In genomic region chr2:60840922-60841321, GRCm38 (mm10) we compare ENCODE assay signal across 26 mouse cellular contexts.
DNase-seq lines count a peak whose midpoint lies in the region; ATAC-seq lines count a peak whose summit lies in the region.
"Had no signal": no experiment of that assay in that cellular context is flagged by ENCODE, and none has a peak within 500 bp of the region (broad histone marks: within the 10 kb centered on the region; RNA-seq: fewer than 3 reads in every experiment).

No protein-coding gene starts in this region.

- 60% methylated on average over 4 of the region's 4 CpGs for WGBS in heart, embryonic 11.5 days (ENCODE audit: insufficient replicate concordance)
- 82% methylated on average over 4 of the region's 4 CpGs for whole genome bisulfite sequencing in hindbrain, embryonic 16.5 days

- H3K4me1 ChIP-seq in heart, embryonic 11.5 days (ENCODE audit: control insufficient read depth, insufficient read depth, low read length) = peaks cover 50% of the 10 kb centered on the region
- H3K4me1 ChIP-seq in hindbrain, embryonic 16.5 days (ENCODE audit: control insufficient read depth, insufficient read depth, low read depth, low read length) = peaks cover 11% of the 10 kb centered on the region

- no peaks in the 10 kb centered on the region for H3K9me3 ChIP-seq in heart, embryonic 11.5 days (replicated peaks; ENCODE audit: control insufficient read depth, low read length)
- H3K9me3 ChIP-seq in hindbrain, embryonic 16.5 days (ENCODE audit: control insufficient read depth, low read length) = no peaks in the 10 kb centered on the region
- H3K9me3 ChIP-seq: embryonic facial prominence, embryonic 13.5 days; forebrain, embryonic 12.5 days; limb, embryonic 10.5 days; liver, embryonic 15.5 days; midbrain, embryonic 10.5 days; neural tube, embryonic 15.5 days had no signal

- DNase-seq in adrenal gland, postnatal 36 days = peak; percentile 15 to 41
- DNase-seq in adrenal gland, adult 18-20 months (ENCODE audit: low spot score in 2 of 2) = no peak
- DNase-seq in heart, adult 11 months = no peak
- DNase-seq in gastrocnemius, adult 18-20 months (ENCODE audit: low spot score) = peak; percentile 70
- DNase-seq in gastrocnemius, postnatal 25 days = peak; percentile 54
- DNase-seq in left cerebral cortex, postnatal 10 days (ENCODE audit: extremely low spot score in 1 of 2, low spot score in 2 of 2) = no peak
- DNase-seq: adrenal gland, postnatal 25 days; cerebellum, adult 11 months; cerebellum, adult 9-11 months; embryo, embryonic 11 days; liver; right cerebral cortex, adult 18-20 months; thymus, adult 18-20 months; thymus, postnatal 4 days had no signal

- no peak overlapping the region for H3K9ac ChIP-seq in heart, embryonic 11.5 days (ENCODE audit: low read depth, low read length)
- no peak overlapping the region for H3K9ac ChIP-seq in hindbrain, embryonic 16.5 days (ENCODE audit: low read depth, low read length)
- H3K9ac ChIP-seq: embryonic facial prominence, embryonic 13.5 days; forebrain, embryonic 12.5 days; hindbrain, embryonic 14.5 days; liver, embryonic 15.5 days; neural tube, embryonic 15.5 days had no signal

- no peaks in the 10 kb centered on the region for H3K27me3 ChIP-seq in heart, embryonic 11.5 days (ENCODE audit: control insufficient read depth, insufficient read depth, low read length)
- H3K27me3 ChIP-seq in hindbrain, embryonic 16.5 days (replicated peaks; ENCODE audit: control insufficient read depth, insufficient read depth, low read length) = no peaks in the 10 kb centered on the region
- H3K27me3 ChIP-seq: embryonic facial prominence, embryonic 13.5 days; liver, embryonic 15.5 days; neural tube, embryonic 15.5 days had no signal

- H3K36me3 ChIP-seq in heart, embryonic 11.5 days (ENCODE audit: control insufficient read depth, insufficient read depth, low read length) = no peaks in the 10 kb centered on the region
- H3K36me3 ChIP-seq in hindbrain, embryonic 16.5 days (ENCODE audit: control insufficient read depth, insufficient read depth, low read length) = no peaks in the 10 kb centered on the region
- H3K36me3 ChIP-seq: forebrain, embryonic 12.5 days; midbrain, embryonic 10.5 days; neural tube, embryonic 15.5 days had no signal

- ATAC-seq in heart, embryonic 11.5 days (replicated peaks; ENCODE audit: insufficient number of reproducible peaks, low FRiP score, low TSS enrichment) = no peak
- no peak for ATAC-seq in hindbrain, embryonic 16.5 days

- no peak overlapping the region for H3K4me2 ChIP-seq in heart, embryonic 11.5 days
- H3K4me2 ChIP-seq in hindbrain, embryonic 16.5 days (ENCODE audit: low read length) = no peak overlapping the region
- H3K4me2 ChIP-seq: embryonic facial prominence, embryonic 13.5 days; forebrain, embryonic 12.5 days; hindbrain, embryonic 14.5 days; liver, embryonic 15.5 days; neural tube, embryonic 15.5 days had no signal

- 0 out of 2 replicates have a peak overlapping the region, but pooled peaks have one; percentile 2 for H3K27ac ChIP-seq in heart, embryonic 11.5 days (ENCODE audit: low read depth, low read length)
- H3K27ac ChIP-seq in hindbrain, embryonic 16.5 days (ENCODE audit: low read depth, low read length) = no peak overlapping the region
- H3K27ac ChIP-seq: embryonic facial prominence, embryonic 13.5 days; forebrain, embryonic 12.5 days; hindbrain, embryonic 14.5 days; left cerebral cortex, adult 2 months; limb, embryonic 10.5 days; liver, embryonic 15.5 days; macrophage; midbrain, embryonic 10.5 days; neural tube, embryonic 15.5 days had no signal

- intact Hi-C loops in left cerebral cortex, postnatal 10 days (cut with DNase I) = no loop called here

- no peak overlapping the region for H3K4me3 ChIP-seq in heart, embryonic 11.5 days (ENCODE audit: low read depth, low read length)
- H3K4me3 ChIP-seq in hindbrain, embryonic 16.5 days (ENCODE audit: low read length) = no peak overlapping the region
- H3K4me3 ChIP-seq: embryonic facial prominence, embryonic 13.5 days; erythroblast, embryonic 14.5 days; forebrain, embryonic 12.5 days; left cerebral cortex, adult 2 months; limb, embryonic 10.5 days; liver, embryonic 15.5 days; midbrain, embryonic 10.5 days; neural tube, embryonic 15.5 days had no signal

Comparison
In these comparisons a context has a peak if more than half of its experiments do, and no peak if none do; other contexts are left out.
1. DNase-seq: peak in adrenal gland, postnatal 36 days (2 of 2), gastrocnemius, adult 18-20 months (single experiment) and gastrocnemius, postnatal 25 days (single experiment); none in adrenal gland, adult 18-20 months (0 of 2), heart, adult 11 months (single experiment) and left cerebral cortex, postnatal 10 days (0 of 2).